Mouse (Mus musculus): Measurements from ENCODE around the gene Chid1. TPM values are rescaled to one million over a fixed set of nuclear protein-coding genes. Genes with fewer than 3 reads are reported as not detected.

Gene Chid1
- polyA plus RNA-seq, 1 experiment from 2014 or later = 20.8 TPM

DNA sequence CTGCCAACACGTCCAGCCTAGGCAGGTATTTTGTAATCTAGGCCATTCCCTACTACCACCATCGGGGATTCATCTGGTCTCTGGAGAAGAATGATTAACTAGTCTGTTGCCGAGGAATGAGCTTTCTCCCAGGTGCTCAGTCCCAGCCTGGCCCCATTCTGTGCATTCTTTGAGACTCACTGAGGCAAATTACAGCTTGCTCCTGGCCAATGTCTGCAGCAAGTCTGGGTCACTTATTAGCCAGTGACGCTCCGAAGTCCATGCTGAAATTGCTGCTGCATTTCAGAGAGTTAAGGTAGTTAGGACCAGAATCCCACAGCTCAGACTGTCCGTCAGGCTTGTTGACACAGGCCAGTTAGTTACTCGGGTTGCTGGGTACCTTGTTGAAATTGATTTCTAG, 41.7 kb upstream of the Chid1 start:
- Histone ChIP-seq H3K4me1 (replicated peaks; ENCODE audit: control insufficient read depth, insufficient read depth) (no peaks in the 10 kb centered on the region), H3K4me2 (replicated peaks; ENCODE audit: low read depth) (no peak overlapping the region), H3K9ac (ENCODE audit: low read length) (no peak overlapping the region), H3K36me3 (ENCODE audit: control insufficient read depth, insufficient read depth, low read length) (no peaks in the 10 kb centered on the region), H3K27ac (replicated peaks) (no peak overlapping the region), H3K4me3 (ENCODE audit: low read depth, low read length) (no peak overlapping the region), H3K27me3 (ENCODE audit: control insufficient read depth, insufficient read depth, low read length) (no peaks in the 10 kb centered on the region), H3K9me3 (ENCODE audit: control insufficient read depth, low read length) (no peaks in the 10 kb centered on the region)
- ATAC-seq (ENCODE audit: low FRiP score, low TSS enrichment) (no peak), DNase-seq (ENCODE audit: low spot score) (no peak)
- TF ChIP-seq EP300 (optimal IDR thresholded peaks at IDR 0.05) (no peak), CTCF (IDR thresholded peaks at IDR 0.05; ENCODE audit: low read depth) (no peak)
- 57% methylated on average over 7 of the region's 7 CpGs for WGBS

DNA sequence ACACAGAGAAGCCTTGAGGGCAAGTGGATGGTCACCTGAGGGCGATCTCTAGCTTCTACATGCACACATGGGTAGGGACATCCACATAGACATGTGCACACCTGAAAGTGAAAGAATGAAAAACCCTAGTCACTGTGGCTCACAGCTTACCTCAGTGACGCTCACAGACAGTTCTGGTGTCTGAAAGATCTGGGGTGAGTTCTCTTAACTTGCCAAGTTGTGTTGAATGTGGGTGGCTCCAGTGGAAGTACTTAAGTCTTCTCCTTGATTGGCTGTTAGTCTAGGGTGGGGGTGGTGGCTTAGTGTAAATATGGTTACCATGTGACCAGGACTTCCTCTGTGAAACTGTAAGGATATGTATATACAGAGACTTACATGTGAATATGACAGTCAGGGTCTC, 39.3 kb upstream of the Chid1 start:
- 90% methylated on average over 2 of the region's 2 CpGs for WGBS

DNA sequence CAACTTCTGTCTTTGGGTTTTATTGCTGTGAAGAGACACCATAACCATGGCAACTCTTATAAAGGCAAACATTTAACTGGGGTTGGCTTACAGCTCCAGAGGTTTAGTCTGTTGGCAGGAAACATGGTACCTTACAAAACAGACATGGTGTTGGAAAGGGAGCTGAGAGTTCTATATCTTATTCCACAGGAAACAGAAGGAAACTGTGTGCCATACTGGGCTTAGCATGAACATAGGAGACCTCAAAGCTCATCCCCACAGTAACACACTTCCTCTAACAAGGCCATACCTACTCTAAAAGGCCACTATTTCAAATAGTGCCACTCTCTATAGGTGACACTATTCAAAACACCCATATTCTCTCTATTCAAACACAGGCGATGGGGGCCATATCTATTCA, 38.9 kb upstream of the Chid1 start:
- no peak overlapping the region for H3K4me2 ChIP-seq (replicated peaks; ENCODE audit: low read depth)
- TF ChIP-seq EP300 (optimal IDR thresholded peaks at IDR 0.05) = no peak
- no peak for TF ChIP-seq CTCF (IDR thresholded peaks at IDR 0.05; ENCODE audit: low read depth)
- no peak for DNase-seq (ENCODE audit: low spot score)
- no peaks in the 10 kb centered on the region for H3K36me3 ChIP-seq (ENCODE audit: control insufficient read depth, insufficient read depth, low read length)
- H3K27ac ChIP-seq (replicated peaks) = no peak overlapping the region
- WGBS = 97% methylated on average over 1 of the region's 1 CpGs
- no peak overlapping the region for H3K9ac ChIP-seq (ENCODE audit: low read length)
- no peak for ATAC-seq (ENCODE audit: low FRiP score, low TSS enrichment)
- no peaks in the 10 kb centered on the region for H3K9me3 ChIP-seq (ENCODE audit: control insufficient read depth, low read length)
- no peak overlapping the region for H3K4me3 ChIP-seq (ENCODE audit: low read depth, low read length)
- H3K27me3 ChIP-seq (ENCODE audit: control insufficient read depth, insufficient read depth, low read length) = no peaks in the 10 kb centered on the region
- H3K4me1 ChIP-seq (replicated peaks; ENCODE audit: control insufficient read depth, insufficient read depth) = no peaks in the 10 kb centered on the region

More for the DNA sequence above, 39.3 kb upstream of the Chid1 start:
- H3K4me3 ChIP-seq (ENCODE audit: low read depth, low read length) = no peak overlapping the region
- H3K27me3 ChIP-seq (ENCODE audit: control insufficient read depth, insufficient read depth, low read length) = no peaks in the 10 kb centered on the region
- H3K4me2 ChIP-seq (replicated peaks; ENCODE audit: low read depth) = no peak overlapping the region
- DNase-seq (ENCODE audit: low spot score) (no peak), ATAC-seq (ENCODE audit: low FRiP score, low TSS enrichment) (no peak)
- no peaks in the 10 kb centered on the region for H3K4me1 ChIP-seq (replicated peaks; ENCODE audit: control insufficient read depth, insufficient read depth)
- no peaks in the 10 kb centered on the region for H3K36me3 ChIP-seq (ENCODE audit: control insufficient read depth, insufficient read depth, low read length)
- no peak overlapping the region for H3K9ac ChIP-seq (ENCODE audit: low read length)
- no peak overlapping the region for H3K27ac ChIP-seq (replicated peaks)
- no peak for TF ChIP-seq EP300 (optimal IDR thresholded peaks at IDR 0.05)
- no peaks in the 10 kb centered on the region for H3K9me3 ChIP-seq (ENCODE audit: control insufficient read depth, low read length)

DNA sequence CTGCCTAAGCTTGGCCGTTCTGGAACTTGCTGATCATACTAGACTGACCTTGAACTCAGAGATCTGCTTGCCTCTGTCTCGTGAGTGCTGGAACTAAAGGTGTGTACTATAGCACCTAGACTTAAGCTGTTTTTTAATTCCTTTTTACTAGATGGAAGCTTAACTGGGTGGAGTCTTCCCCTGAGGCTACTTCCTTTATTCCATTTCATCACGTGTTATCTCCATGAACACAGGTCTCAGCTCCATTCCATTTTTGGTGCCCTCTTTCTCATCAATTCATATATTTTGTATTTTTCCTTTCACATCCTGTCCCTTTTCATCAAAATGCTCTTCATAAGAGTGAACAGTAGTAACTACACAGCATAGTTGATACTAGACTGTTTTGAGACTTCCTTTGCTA, 38.1 kb upstream of the Chid1 start:
- TF ChIP-seq CTCF (IDR thresholded peaks at IDR 0.05; ENCODE audit: low read depth) (no peak), EP300 (optimal IDR thresholded peaks at IDR 0.05) (no peak)
- H3K4me3 ChIP-seq (ENCODE audit: low read depth, low read length) = no peak overlapping the region
- H3K9me3 ChIP-seq (ENCODE audit: control insufficient read depth, low read length) = no peaks in the 10 kb centered on the region
- H3K36me3 ChIP-seq (ENCODE audit: control insufficient read depth, insufficient read depth, low read length) = no peaks in the 10 kb centered on the region
- DNase-seq (ENCODE audit: low spot score) = no peak
- no peak overlapping the region for H3K4me2 ChIP-seq (replicated peaks; ENCODE audit: low read depth)
- no peaks in the 10 kb centered on the region for H3K27me3 ChIP-seq (ENCODE audit: control insufficient read depth, insufficient read depth, low read length)
- no peaks in the 10 kb centered on the region for H3K4me1 ChIP-seq (replicated peaks; ENCODE audit: control insufficient read depth, insufficient read depth)
- H3K9ac ChIP-seq (ENCODE audit: low read length) = no peak overlapping the region
- 77% methylated on average over 3 of the region's 3 CpGs for WGBS
- ATAC-seq (ENCODE audit: low FRiP score, low TSS enrichment) = no peak
- no peak overlapping the region for H3K27ac ChIP-seq (replicated peaks)

DNA sequence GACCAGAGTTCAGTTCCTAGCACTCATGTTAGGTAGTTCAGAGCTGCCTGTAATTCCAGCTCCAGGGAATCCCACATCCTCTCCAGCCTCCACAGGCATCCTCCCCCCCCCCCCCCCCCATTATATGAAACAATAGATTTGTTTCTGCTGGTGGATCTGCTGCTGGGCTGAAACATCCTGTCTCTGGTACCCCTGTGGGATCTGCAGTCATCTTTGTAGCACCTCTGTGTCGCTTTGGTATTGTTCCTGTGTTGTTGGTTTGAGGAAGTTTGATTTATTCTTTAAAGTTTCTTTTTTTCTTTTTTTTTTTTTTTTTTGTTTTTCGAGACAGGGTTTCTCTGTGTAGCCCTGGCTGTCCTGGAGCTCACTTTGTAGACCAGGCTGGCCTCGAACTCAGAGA, 35.8 kb upstream of the Chid1 start:
- 79% methylated on average over 3 of the region's 3 CpGs for WGBS
- TF ChIP-seq EP300 (optimal IDR thresholded peaks at IDR 0.05) = no peak
- TF ChIP-seq CTCF (IDR thresholded peaks at IDR 0.05; ENCODE audit: low read depth) = no peak
- H3K4me1 ChIP-seq (replicated peaks; ENCODE audit: control insufficient read depth, insufficient read depth) = no peaks in the 10 kb centered on the region

DNA sequence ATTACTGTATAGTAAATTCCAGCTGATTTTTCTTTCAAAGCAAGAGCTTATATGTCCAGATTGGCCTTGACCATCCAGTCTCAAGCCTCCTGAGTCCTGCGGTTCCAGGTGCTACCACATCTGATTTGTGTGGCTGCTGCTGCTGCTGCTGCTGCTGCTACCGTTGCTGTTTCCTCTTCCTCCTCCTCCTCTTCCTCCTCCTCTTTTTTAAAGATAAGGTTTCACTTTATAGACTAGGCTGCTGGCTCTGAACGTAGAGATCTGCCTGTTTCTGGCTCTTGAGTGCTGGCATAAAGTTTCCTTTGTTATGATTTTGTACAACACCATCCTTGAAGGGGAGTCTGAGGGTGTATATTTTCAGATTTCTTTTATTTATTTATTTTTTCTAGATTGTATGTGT, 34.4 kb upstream of the Chid1 start:
- no peak overlapping the region for H3K4me3 ChIP-seq (ENCODE audit: low read depth, low read length)
- H3K4me1 ChIP-seq (replicated peaks; ENCODE audit: control insufficient read depth, insufficient read depth) = peaks cover 6% of the 10 kb centered on the region; the same call in 1 of the 2 replicates
- WGBS = 60% methylated on average over 3 of the region's 3 CpGs
- no peaks in the 10 kb centered on the region for H3K36me3 ChIP-seq (ENCODE audit: control insufficient read depth, insufficient read depth, low read length)
- TF ChIP-seq EP300 (optimal IDR thresholded peaks at IDR 0.05) (no peak), CTCF (IDR thresholded peaks at IDR 0.05; ENCODE audit: low read depth) (no peak)
- H3K27ac ChIP-seq (replicated peaks) = no peak overlapping the region
- H3K27me3 ChIP-seq (ENCODE audit: control insufficient read depth, insufficient read depth, low read length) = no peaks in the 10 kb centered on the region
- no peak for DNase-seq (ENCODE audit: low spot score)
- H3K4me2 ChIP-seq (replicated peaks; ENCODE audit: low read depth) = no peak overlapping the region
- no peak for ATAC-seq (ENCODE audit: low FRiP score, low TSS enrichment)
- no peak overlapping the region for H3K9ac ChIP-seq (ENCODE audit: low read length)
- H3K9me3 ChIP-seq (ENCODE audit: control insufficient read depth, low read length) = no peaks in the 10 kb centered on the region

More for the DNA sequence above, 35.8 kb upstream of the Chid1 start:
- H3K4me2 ChIP-seq (replicated peaks; ENCODE audit: low read depth) = no peak overlapping the region
- no peaks in the 10 kb centered on the region for H3K9me3 ChIP-seq (ENCODE audit: control insufficient read depth, low read length)
- no peak overlapping the region for H3K27ac ChIP-seq (replicated peaks)
- DNase-seq (ENCODE audit: low spot score) (no peak), ATAC-seq (ENCODE audit: low FRiP score, low TSS enrichment) (no peak)
- H3K36me3 ChIP-seq (ENCODE audit: control insufficient read depth, insufficient read depth, low read length) = no peaks in the 10 kb centered on the region
- no peak overlapping the region for H3K9ac ChIP-seq (ENCODE audit: low read length)
- H3K4me3 ChIP-seq (ENCODE audit: low read depth, low read length) = no peak overlapping the region
- no peaks in the 10 kb centered on the region for H3K27me3 ChIP-seq (ENCODE audit: control insufficient read depth, insufficient read depth, low read length)

Measured in stomach, postnatal 0 days (tissue).